Mouse (Mus musculus): ENCODE measurements at regions not wholly inside any gene's neighbourhood (a gene's known extent, or its start where the extent isn't known, plus 50 kb on each side); places are given as distances from the start of the nearest gene placed in this dataset.

- TF ChIP-seq POLR2A (IDR thresholded peaks at IDR 0.05; ENCODE audit: low read depth, low read length) (no peak), CTCF (IDR thresholded peaks at IDR 0.05; ENCODE audit: extremely low read depth, insufficient read length, insufficient replicate concordance, low read depth, low read length) (no peak)
- Histone ChIP-seq H3K36me3 (ENCODE audit: control insufficient read depth, insufficient read depth, low read length) (no peaks in the 10 kb centered on the region), H3K4me3 (ENCODE audit: low read depth, low read length) (no peak overlapping the region), H3K27me3 (ENCODE audit: control insufficient read depth, insufficient read depth, low read length) (no peaks in the 10 kb centered on the region), H3K4me1 (ENCODE audit: control insufficient read depth, insufficient read depth, insufficient read length, low read length) (no peaks in the 10 kb centered on the region), H3K27ac (ENCODE audit: insufficient read depth, low read depth, low read length) (no peak overlapping the region)
- 78% methylated on average over 1 of the region's 1 CpGs for WGBS
Observed at GRCm38 (mm10) chr12:7382455-7382854, 595.0 kb upstream of the Apob start.

DNA sequence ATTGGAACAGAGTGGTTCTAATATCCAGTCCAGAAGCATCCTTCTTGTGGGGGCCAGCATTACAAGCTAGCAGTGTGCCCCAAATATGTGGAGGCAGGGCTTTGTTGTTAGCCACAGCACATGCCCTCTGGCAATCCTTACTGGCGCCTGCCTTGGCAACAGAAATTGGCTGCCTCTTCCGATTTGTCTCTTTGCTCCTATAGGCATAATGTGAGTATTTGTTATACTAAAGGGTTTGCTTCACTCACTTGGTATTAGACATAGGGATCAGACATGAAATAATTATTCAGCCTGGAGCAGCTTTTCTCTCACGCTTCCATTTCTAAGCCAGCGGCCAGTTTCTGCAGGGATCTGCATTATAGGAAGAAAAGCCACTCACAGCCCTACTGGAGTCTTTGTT, 573.6 kb upstream of the Apob start:
- 90% methylated on average over 4 of the region's 4 CpGs for WGBS
- no peak overlapping the region for H3K4me3 ChIP-seq (ENCODE audit: low read depth, low read length)
- no peak overlapping the region for H3K27ac ChIP-seq (ENCODE audit: insufficient read depth, low read depth, low read length)
- H3K27me3 ChIP-seq (ENCODE audit: control insufficient read depth, insufficient read depth, low read length): no peaks in the 10 kb centered on the region
- H3K4me1 ChIP-seq (ENCODE audit: control insufficient read depth, insufficient read depth, insufficient read length, low read length): no peaks in the 10 kb centered on the region
- TF ChIP-seq CTCF (IDR thresholded peaks at IDR 0.05; ENCODE audit: extremely low read depth, insufficient read length, insufficient replicate concordance, low read depth, low read length) (no peak), POLR2A (IDR thresholded peaks at IDR 0.05; ENCODE audit: low read depth, low read length) (no peak)
- H3K36me3 ChIP-seq (ENCODE audit: control insufficient read depth, insufficient read depth, low read length): no peaks in the 10 kb centered on the region

GRCm38 (mm10) chr12:7411810-7412209, 565.6 kb upstream of the Apob start:
- TF ChIP-seq POLR2A (IDR thresholded peaks at IDR 0.05; ENCODE audit: low read depth, low read length) (no peak), CTCF (IDR thresholded peaks at IDR 0.05; ENCODE audit: extremely low read depth, insufficient read length, insufficient replicate concordance, low read depth, low read length) (no peak)
- Histone ChIP-seq H3K4me1 (ENCODE audit: control insufficient read depth, insufficient read depth, insufficient read length, low read length) (no peaks in the 10 kb centered on the region), H3K27ac (ENCODE audit: insufficient read depth, low read depth, low read length) (no peak overlapping the region), H3K36me3 (ENCODE audit: control insufficient read depth, insufficient read depth, low read length) (no peaks in the 10 kb centered on the region), H3K4me3 (ENCODE audit: low read depth, low read length) (no peak overlapping the region), H3K27me3 (ENCODE audit: control insufficient read depth, insufficient read depth, low read length) (no peaks in the 10 kb centered on the region)
- 82% methylated on average over 4 of the region's 4 CpGs for WGBS

- Histone ChIP-seq H3K27ac (ENCODE audit: insufficient read depth, low read depth, low read length) (no peak overlapping the region), H3K4me3 (ENCODE audit: low read depth, low read length) (no peak overlapping the region), H3K27me3 (ENCODE audit: control insufficient read depth, insufficient read depth, low read length) (no peaks in the 10 kb centered on the region), H3K36me3 (ENCODE audit: control insufficient read depth, insufficient read depth, low read length) (no peaks in the 10 kb centered on the region), H3K4me1 (ENCODE audit: control insufficient read depth, insufficient read depth, insufficient read length, low read length) (no peaks in the 10 kb centered on the region)
- no peak for TF ChIP-seq CTCF (IDR thresholded peaks at IDR 0.05; ENCODE audit: extremely low read depth, insufficient read length, insufficient replicate concordance, low read depth, low read length)
- TF ChIP-seq POLR2A (IDR thresholded peaks at IDR 0.05; ENCODE audit: low read depth, low read length): no peak
- WGBS: 34% methylated on average over 1 of the region's 2 CpGs
Observed at GRCm38 (mm10) chr12:7420276-7420675, 557.2 kb upstream of the Apob start.

DNA sequence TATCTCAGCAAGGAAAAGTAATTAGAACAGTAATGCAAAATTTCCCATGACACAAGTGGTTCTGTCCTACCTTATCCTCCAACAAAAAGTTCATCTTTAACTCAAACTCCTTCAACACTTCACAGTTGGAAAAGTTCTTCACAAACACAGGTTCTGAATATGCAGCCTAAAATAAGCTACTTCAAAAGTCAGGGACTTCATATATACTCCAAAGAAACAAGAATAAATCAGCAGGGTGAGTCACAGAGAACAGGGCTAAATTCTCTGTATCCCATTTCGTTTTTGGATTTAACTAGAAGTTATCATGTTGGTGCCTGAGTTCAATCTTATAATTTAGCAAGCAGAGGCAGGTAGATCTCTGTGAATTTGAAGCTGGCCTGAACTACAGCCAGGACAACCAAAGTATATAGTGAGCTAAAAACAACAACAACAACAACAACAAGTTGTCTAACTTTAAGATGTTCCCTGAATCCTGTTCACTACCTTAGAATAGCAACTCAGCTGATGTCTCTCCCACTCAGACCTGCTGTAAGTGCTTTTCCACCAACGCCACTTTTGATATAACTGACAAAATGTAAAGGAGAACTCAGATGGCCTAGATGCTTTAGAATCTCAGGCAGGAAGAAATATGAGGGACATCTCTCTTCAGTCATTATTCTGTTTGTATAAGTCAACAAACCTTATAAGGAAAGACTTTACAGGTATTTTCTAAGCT, 555.5 kb upstream of the Apob start:
- WGBS: 36% methylated on average over 2 of the region's 2 CpGs
- TF ChIP-seq CTCF (IDR thresholded peaks at IDR 0.05; ENCODE audit: extremely low read depth, insufficient read length, insufficient replicate concordance, low read depth, low read length) (no peak), POLR2A (IDR thresholded peaks at IDR 0.05; ENCODE audit: low read depth, low read length) (no peak)
- no peak overlapping the region for H3K4me3 ChIP-seq (ENCODE audit: low read depth, low read length)
- H3K27ac ChIP-seq (ENCODE audit: insufficient read depth, low read depth, low read length): no peak overlapping the region
- H3K4me1 ChIP-seq (ENCODE audit: control insufficient read depth, insufficient read depth, insufficient read length, low read length): no peaks in the 10 kb centered on the region
- H3K36me3 ChIP-seq (ENCODE audit: control insufficient read depth, insufficient read depth, low read length): no peaks in the 10 kb centered on the region
- no peaks in the 10 kb centered on the region for H3K27me3 ChIP-seq (ENCODE audit: control insufficient read depth, insufficient read depth, low read length)

GRCm38 (mm10) chr12:7430981-7431380, 546.5 kb upstream of the Apob start:
- no peak overlapping the region for H3K27ac ChIP-seq (ENCODE audit: insufficient read depth, low read depth, low read length)
- 69% methylated on average over 4 of the region's 4 CpGs for WGBS
- no peak for TF ChIP-seq POLR2A (IDR thresholded peaks at IDR 0.05; ENCODE audit: low read depth, low read length)
- no peak for TF ChIP-seq CTCF (IDR thresholded peaks at IDR 0.05; ENCODE audit: extremely low read depth, insufficient read length, insufficient replicate concordance, low read depth, low read length)

GRCm38 (mm10) chr12:7445238-7445637, 532.2 kb upstream of the Apob start:
- no peak overlapping the region for H3K27ac ChIP-seq (ENCODE audit: insufficient read depth, low read depth, low read length)
- WGBS: 82% methylated on average over 2 of the region's 2 CpGs
- no peaks in the 10 kb centered on the region for H3K27me3 ChIP-seq (ENCODE audit: control insufficient read depth, insufficient read depth, low read length)
- no peak for TF ChIP-seq POLR2A (IDR thresholded peaks at IDR 0.05; ENCODE audit: low read depth, low read length)
- no peak for TF ChIP-seq CTCF (IDR thresholded peaks at IDR 0.05; ENCODE audit: extremely low read depth, insufficient read length, insufficient replicate concordance, low read depth, low read length)
- no peaks in the 10 kb centered on the region for H3K4me1 ChIP-seq (ENCODE audit: control insufficient read depth, insufficient read depth, insufficient read length, low read length)
- no peaks in the 10 kb centered on the region for H3K36me3 ChIP-seq (ENCODE audit: control insufficient read depth, insufficient read depth, low read length)
- H3K4me3 ChIP-seq (ENCODE audit: low read depth, low read length): no peak overlapping the region

More at GRCm38 (mm10) chr12:7430981-7431380, 546.5 kb upstream of the Apob start:
- no peaks in the 10 kb centered on the region for H3K36me3 ChIP-seq (ENCODE audit: control insufficient read depth, insufficient read depth, low read length)
- H3K27me3 ChIP-seq (ENCODE audit: control insufficient read depth, insufficient read depth, low read length): no peaks in the 10 kb centered on the region
- H3K4me3 ChIP-seq (ENCODE audit: low read depth, low read length): no peak overlapping the region
- H3K4me1 ChIP-seq (ENCODE audit: control insufficient read depth, insufficient read depth, insufficient read length, low read length): no peaks in the 10 kb centered on the region

All from small intestine, adult 2 months (tissue).